Mouse (Mus musculus) MEL (cell line): ENCODE data around the gene Sec16a.

Source experiments
- CTCF ChIP-seq, 3 experiments: IDR thresholded peaks in 2 of 3; conservative IDR thresholded peaks in 1 of 3; 2 replicates each; pipeline ENCODE4 v1.5.1; 2011 to 2012; ENCODE audit warnings: low read length in 3 of 3, low read depth in 2 of 3, mild to moderate bottlenecking in 2 of 3, improper control_type of control experiment in 1 of 3, inconsistent platforms in 1 of 3, mixed read lengths in 1 of 3, moderate library complexity in 1 of 3; ENCODE audit not compliant: control insufficient read depth in 1 of 3, insufficient read depth in 1 of 3, poor library complexity in 1 of 3, severe bottlenecking in 1 of 3
- ELF1 ChIP-seq: IDR thresholded peaks from 2 replicates; pipeline ENCODE4 v1.6.1; 2014; ENCODE audit warnings: low read depth, mild to moderate bottlenecking, inconsistent platforms, low read length, improper control_type of control experiment, moderate library complexity
- HCFC1 ChIP-seq: IDR thresholded peaks from 2 replicates; pipeline ENCODE4 v1.6.1; 2012; ENCODE audit warnings: low read depth, mild to moderate bottlenecking, inconsistent platforms, low read length, improper control_type of control experiment, moderate library complexity
- KAT2A ChIP-seq: conservative IDR thresholded peaks from 2 replicates; pipeline ENCODE4 v1.6.1; 2012; ENCODE audit warnings: low read depth, low read length, improper control_type of control experiment, inconsistent platforms
- MAFK ChIP-seq: IDR thresholded peaks from 2 replicates; pipeline ENCODE4 v1.6.1; 2011; ENCODE audit warnings: low read depth, mild to moderate bottlenecking, low read length, improper control_type of control experiment, borderline replicate concordance
- MXI1 ChIP-seq: IDR thresholded peaks from 2 replicates; pipeline ENCODE4 v1.6.1; 2011; ENCODE audit warnings: mild to moderate bottlenecking, low read depth, low read length, improper control_type of control experiment
- POLR2A ChIP-seq, 2 experiments: IDR thresholded peaks; 2 replicates each; pipeline ENCODE4 v1.6.1; 2011 to 2012; ENCODE audit warnings: low read length in 2 of 2, mild to moderate bottlenecking in 2 of 2, control low read depth in 1 of 2, improper control_type of control experiment in 1 of 2, low read depth in 1 of 2, moderate library complexity in 1 of 2; ENCODE audit not compliant: control insufficient read depth in 1 of 2, insufficient read depth in 1 of 2, poor library complexity in 1 of 2
- USF1 ChIP-seq: IDR thresholded peaks from 2 replicates; pipeline ENCODE4 v1.6.1; 2014; ENCODE audit warnings: low read depth, mild to moderate bottlenecking, inconsistent platforms, low read length, improper control_type of control experiment, moderate library complexity

DNA sequence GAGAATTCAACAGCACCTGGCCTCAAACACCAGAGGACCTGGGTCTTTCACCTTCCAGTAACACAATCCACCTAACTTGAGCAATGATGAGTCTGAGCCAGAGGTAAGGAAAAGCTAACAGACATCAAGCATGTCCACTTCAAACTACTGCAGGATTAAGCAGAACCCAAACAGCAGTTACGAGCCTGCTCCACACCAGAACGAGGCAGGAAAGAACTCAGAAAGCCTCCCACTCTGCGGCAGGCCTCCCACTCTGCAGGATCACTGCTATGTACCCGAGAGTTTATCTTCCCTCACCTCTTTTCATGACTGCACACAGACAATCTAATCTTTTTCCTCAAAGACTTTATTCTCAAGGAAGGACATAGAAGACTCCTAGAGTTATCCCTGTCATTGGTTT lies 7.8 kb downstream of the Sec16a start:
- TF ChIP-seq POLR2A (IDR thresholded peaks at IDR 0.05; ENCODE audit: control insufficient read depth in 1 of 2, insufficient read depth in 1 of 2, low read depth in 1 of 2, low read length in 2 of 2, poor library complexity in 1 of 2) (no peak), CTCF (IDR thresholded peaks at IDR 0.05 in 2 of 3, conservative IDR thresholded peaks at IDR 0.05 in 1 of 3; ENCODE audit: control insufficient read depth in 1 of 3, insufficient read depth in 1 of 3, low read depth in 2 of 3, low read length in 3 of 3, poor library complexity in 1 of 3, severe bottlenecking in 1 of 3) (no peak), USF1 (no peak), MAFK (no peak), ELF1 (no peak), KAT2A (no peak), MXI1 (no peak), HCFC1 (no peak)
